Mouse (Mus musculus) brain, embryonic 14.5 days (tissue): ENCODE measurements around the gene Hadhb. TPM values are rescaled to one million over a fixed set of nuclear protein-coding genes. Genes with fewer than 3 reads are reported as not detected.
"Not testable (repeated sequence)": the region's sequence is repeated elsewhere in the genome, so short reads cannot be mapped to it uniquely, and the experiment has no call there.

Experiments used
- DNase-seq: peaks from one replicate; pipeline ENCODE4 v3.0.0-alpha.2; 2011; ENCODE audit warnings: low read depth
- CTCF ChIP-seq: fragments of 200-500 bp; IDR thresholded peaks from 2 replicates; pipeline ENCODE4 v1.5.1; 2012; ENCODE audit warnings: inconsistent platforms, mild to moderate bottlenecking, moderate library complexity, borderline replicate concordance; ENCODE audit not compliant: insufficient read depth, insufficient read length; ENCODE audit errors: extremely low read depth
- POLR2A ChIP-seq: fragments of 200-500 bp; IDR thresholded peaks from 2 replicates; pipeline ENCODE4 v1.6.1; 2012; ENCODE audit warnings: mild to moderate bottlenecking, inconsistent platforms, borderline replicate concordance; ENCODE audit not compliant: poor library complexity, insufficient read depth, insufficient read length, severe bottlenecking; ENCODE audit errors: extremely low read depth
- polyA plus RNA-seq: library from polyadenylated mRNA; depleted of rRNA; stranded (reverse); fragments of >200 nt; gene quantifications from 2 replicates; pipeline ENCODE4 v1.2.3, GENCODE M21; 2012

Gene Hadhb
- polyA plus RNA-seq, 1 experiment, result 37.6 TPM

DNA sequence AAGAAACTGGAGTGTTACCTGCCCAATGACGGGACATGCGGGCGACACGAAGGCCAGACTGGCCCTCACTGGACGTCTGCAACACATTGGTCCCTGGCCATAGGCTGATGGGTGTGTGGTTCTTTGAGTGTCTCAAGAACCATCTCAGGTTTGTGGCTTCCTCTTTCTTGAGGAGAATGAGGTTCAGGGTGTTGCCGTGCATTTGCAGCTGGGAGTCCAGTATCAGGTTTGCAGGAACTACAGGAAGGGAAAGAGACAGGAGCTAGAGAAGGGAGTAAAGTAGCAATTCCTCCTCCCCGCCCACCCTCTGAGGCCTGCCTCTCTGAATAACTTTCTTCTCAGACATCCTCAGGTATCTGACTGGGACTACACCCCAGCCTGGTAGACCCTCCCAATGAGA is 47.2 kb downstream of the Hadhb start:
- TF ChIP-seq POLR2A, result no peak
- TF ChIP-seq CTCF, result no peak
- DNase-seq, result no peak

DNA sequence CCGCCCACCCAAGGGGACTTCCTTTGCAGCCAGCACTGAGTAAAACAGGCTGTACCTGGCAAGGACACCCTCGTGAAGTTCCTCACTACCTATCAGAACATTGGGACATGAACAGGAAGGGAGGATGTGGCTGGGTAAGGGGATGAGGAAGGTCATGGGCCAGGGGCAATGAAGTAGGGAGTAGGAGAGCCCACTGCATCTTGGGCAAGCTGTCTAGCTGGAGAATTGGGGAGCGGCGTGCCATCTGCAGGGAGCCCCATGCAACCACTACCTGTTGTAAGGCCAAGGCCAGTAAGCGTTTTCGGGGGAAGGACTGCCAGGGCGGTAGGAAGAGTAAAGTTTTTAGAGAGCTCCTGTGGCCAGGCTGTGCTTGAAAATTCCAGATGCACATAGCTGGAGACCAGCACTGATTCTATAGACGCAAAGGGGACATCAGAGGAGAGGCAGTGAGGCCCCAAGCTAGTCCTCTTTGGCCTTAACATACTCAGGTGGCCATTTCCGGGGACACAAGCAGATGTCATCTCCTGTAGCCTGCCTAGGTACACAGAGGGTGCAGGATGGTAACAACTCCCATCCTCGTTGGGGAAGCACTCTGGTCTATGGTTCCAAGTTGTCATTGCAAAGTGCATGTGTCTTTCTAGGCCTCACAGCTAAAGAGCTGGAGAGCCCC is 48.3 kb downstream of the Hadhb start:
- DNase-seq, result no peak

DNA sequence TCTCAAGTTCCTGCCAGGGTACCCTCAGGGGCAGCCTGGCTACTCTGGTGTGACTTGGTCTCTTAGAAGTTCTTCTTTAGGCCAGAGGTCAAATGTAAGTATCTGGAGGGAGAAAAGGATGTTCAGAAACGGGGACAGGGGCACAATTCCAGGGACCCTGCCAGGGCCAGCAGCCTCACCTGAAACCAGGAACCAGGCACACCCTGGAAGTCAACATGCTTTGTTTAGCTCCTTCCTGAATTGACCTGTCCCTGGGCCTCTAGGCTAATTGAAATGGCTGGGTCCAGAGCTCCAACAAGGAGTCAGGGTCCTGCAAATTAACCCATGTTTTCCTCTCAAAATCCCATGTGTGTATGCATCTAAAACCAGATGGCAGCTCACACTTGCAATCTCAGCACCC is 49.4 kb downstream of the Hadhb start:
- TF ChIP-seq POLR2A (no peak), CTCF (no peak)
- DNase-seq, result no peak

More for the DNA sequence above, 48.3 kb downstream of the Hadhb start:
- TF ChIP-seq POLR2A (no peak), CTCF (no peak)

DNA sequence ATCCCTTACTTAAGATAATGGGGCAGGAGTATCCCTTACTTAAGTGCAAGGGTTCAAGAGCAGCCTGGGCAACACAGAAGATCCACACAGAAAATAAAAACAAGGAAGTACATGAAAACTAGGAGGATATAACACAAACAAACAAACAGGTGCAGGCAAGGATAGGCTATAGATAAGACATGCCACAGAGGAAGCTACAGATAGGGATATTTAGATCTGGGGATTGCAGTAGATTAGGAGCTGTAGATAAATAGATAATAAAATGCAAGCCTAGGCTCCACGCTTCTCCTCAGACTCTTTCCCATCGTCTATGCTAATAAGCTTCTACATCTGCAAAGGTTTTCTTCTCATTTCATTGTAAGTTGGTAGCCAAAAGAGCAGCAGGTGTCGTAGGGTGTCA is 50.0 kb downstream of the Hadhb start:
- no peak for DNase-seq

DNA sequence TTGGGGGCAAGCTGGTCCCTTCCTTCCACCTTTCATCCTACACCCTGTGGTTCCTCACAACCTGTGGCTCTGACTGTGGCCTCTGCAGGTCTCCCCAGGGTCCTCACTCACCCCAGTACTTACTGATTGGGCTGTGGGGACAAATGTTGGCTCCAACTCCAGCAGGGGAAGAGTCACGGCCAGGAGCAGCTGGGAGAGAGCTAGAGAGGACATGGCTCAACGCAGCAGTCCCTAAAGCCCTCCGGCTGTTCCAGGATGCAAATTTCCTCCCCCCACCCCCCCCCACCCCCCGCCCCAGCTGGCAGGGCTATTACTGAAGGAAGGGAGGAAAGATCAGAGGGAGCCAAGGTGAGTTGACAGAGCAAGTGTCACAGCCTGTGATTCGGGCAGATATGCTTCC is 50.4 kb downstream of the Hadhb start, which contains the start of gene Adgrf3:
Gene Adgrf3 (minus strand): TSS at position 230 of the 400 bp plus-strand sequence.
- DNase-seq, result no peak
- TF ChIP-seq POLR2A, result no peak
- no peak for TF ChIP-seq CTCF

More for the DNA sequence above, 50.0 kb downstream of the Hadhb start:
- TF ChIP-seq POLR2A, result no peak
- no peak for TF ChIP-seq CTCF

DNA sequence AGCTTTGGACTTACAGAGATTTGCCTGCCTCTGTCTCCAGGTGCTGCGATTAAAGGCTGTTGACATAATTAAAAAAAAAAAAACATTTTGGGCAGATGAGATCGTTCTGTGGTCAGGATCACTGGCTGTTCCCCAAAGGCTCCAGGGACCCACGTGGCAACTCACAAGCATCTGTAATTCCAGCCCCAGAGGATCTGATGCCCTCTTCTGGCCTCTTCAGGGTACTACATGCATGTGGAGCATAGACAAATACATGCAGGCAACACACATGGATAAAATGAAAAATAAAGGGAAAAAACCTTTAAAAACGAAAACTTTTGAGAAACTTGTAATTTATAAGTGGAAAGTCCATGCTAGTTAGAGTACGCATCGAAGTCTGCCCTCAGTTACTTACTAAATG is 52.2 kb downstream of the Hadhb start:
- peak; percentile 20 for DNase-seq

DNA sequence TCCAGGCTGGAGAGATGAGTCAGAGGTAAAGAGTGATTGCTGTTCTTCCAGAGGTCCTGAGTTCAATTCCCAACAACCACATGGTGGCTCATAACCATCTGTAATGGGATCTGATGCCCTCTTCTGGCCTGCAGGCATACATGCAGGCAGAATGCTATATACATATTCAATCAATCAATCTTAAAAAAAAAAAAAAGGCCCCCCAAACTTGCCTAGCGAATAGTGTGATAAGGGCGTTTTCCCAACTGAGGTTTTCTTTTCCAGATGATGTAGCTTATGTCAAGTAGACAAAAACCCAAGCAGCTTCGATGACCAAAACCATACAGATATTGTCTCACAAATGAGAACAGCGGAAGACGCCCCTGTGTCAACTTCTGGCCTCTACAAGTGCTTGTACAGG is 55.7 kb downstream of the Hadhb start:
- DNase-seq, result not testable (repeated sequence)

More for the DNA sequence above, 52.2 kb downstream of the Hadhb start:
- TF ChIP-seq POLR2A, result no peak
- peak; percentile 52; the same call in 1 of the 2 replicates for TF ChIP-seq CTCF

DNA sequence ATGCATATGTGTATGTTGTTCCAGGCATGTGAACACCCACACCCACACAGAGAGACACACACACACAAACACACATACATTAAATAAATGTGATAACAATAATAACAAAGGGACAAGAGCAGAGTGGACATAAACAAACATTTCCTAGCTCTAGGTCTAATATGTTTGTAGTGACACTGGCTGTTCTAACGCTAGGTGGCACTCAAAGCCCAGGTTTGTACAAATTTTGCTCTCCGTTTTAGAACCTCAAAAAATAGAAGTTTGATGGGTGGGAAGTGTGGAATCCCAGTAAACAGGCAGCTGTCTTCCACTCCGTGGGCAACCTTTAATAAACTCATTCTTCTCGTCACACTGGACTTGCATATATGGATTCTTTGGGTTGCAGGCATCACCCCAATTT is 59.8 kb downstream of the Hadhb start:
- peak; percentile 79 for DNase-seq
- TF ChIP-seq POLR2A (no peak), CTCF (peak; percentile 61; the same call in 1 of the 2 replicates)

DNA sequence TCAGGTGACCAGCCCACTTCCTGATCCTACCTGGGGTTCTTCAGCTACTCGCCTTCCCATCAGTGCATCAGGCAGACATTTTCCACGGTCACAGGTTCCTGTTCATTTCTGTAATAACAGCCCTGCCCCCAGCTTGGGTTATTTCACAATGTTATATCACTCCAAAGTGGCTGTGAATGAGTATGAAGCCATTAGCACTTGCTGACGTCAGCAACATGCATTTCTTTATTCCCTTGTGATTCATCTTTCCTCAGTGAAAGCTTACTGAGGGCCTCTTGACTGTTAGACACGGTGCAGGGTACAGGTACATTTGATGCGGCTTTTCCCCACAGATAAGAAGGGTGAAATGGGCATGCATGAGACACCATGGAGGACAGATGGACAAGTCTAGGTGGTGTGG is 60.9 kb downstream of the Hadhb start:
- DNase-seq, result no peak
- TF ChIP-seq CTCF (no peak), POLR2A (no peak)

DNA sequence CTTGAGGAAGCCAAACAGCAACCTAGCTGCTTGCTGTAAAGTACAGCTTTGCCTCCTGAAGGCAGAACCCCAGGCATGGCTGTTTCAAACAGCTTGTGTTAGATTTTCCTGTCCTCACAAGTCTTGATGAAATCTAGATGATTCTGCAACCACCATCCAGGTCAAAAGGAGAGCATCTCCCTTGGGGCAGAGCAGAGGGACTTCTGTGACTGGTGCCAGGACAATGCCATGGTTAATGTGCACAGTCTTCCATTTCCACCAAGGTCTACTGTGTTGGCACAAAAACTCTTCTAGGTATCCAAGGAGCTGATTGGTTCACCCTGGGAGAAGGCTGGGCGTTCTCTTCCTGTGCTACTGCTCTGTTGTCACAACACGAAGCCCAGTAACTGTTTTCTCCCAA is 64.7 kb downstream of the Hadhb start:
- no peak for TF ChIP-seq CTCF
- no peak for TF ChIP-seq POLR2A
- no peak for DNase-seq

DNA sequence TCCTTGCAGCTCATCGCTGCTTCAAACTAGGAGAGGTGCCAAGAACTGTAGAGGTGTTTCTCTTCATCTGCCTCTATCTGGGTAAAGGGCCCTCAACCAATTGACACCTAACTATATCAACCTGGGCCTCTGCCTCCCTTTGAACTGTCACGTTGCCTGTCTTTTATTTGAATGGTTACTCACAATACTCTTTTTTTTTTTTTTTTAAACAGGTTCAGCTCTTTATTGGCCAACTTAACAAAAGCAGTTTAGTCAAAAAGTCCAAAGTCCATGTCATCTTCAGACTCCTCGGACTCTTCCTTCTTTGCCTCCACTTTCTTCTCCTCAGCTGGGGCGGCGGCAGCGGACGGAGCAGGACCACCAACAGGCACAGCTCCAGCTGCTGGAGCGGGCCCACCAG is 65.6 kb downstream of the Hadhb start:
- no peak for TF ChIP-seq POLR2A
- DNase-seq, result no peak

DNA sequence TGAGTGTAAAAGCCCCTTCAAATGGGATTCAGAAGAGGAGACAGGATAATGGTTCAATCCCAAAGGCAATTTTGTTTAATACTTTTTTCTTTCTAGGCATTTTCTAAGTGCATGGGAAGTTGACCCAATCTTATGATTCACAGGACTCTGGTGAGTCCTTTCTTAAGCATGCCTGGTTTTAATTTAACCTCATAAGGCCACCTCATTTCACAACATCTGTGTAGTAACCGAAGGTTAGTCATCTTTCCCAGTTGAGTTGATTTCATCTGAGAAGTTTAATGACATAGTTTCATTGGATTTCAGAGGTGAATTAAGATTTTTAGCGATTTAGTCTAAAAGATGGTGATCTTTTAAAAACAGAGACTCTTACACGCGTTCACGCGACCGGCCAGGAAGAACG is 67.6 kb downstream of the Hadhb start:
- TF ChIP-seq CTCF (no peak), POLR2A (no peak)
- DNase-seq, result no peak
